Mouse (Mus musculus) hindbrain, postnatal 0 days (tissue): ENCODE measurements around the gene Ranbp17. TPM values are rescaled to one million over a fixed set of nuclear protein-coding genes. Genes with fewer than 3 reads are reported as not detected.

Experiments used
- ATAC-seq: fragments of 200-750 bp; cut with Nextera tagmentation; 2 replicates; pipeline ENCODE4 v1.8.0; 2017; ENCODE audit warnings: mild to moderate bottlenecking, moderate TSS enrichment, moderate library complexity
- DNase-seq: peaks from one replicate; pipeline ENCODE4 v3.0.0-alpha.2; 2015; ENCODE audit warnings: low spot score
- H3K27ac ChIP-seq: fragments of 300-500 bp; sonication (generic); 2 replicates; pipeline ENCODE4 v1.5.1; 2014; ENCODE audit warnings: mild to moderate bottlenecking
- H3K27me3 ChIP-seq: fragments of 300-500 bp; sonication (generic); 2 replicates; pipeline ENCODE4 v1.6.1; 2014; ENCODE audit warnings: low read length, mixed read lengths; ENCODE audit not compliant: insufficient read depth
- H3K36me3 ChIP-seq: fragments of 300-500 bp; sonication (generic); 2 replicates; pipeline ENCODE4 v1.6.1; 2014; ENCODE audit warnings: low read length, mixed read lengths; ENCODE audit not compliant: insufficient read depth
- H3K4me1 ChIP-seq: fragments of 300-500 bp; sonication (generic); 2 replicates; pipeline ENCODE4 v1.6.1; 2014; ENCODE audit warnings: antibody characterized with exemption, low read length, mixed read lengths; ENCODE audit not compliant: insufficient read depth
- H3K4me2 ChIP-seq: fragments of 300-500 bp; sonication (generic); 2 replicates; pipeline ENCODE4 v1.6.1; 2014; ENCODE audit warnings: low read depth, mild to moderate bottlenecking, low read length, moderate library complexity, mixed read lengths
- H3K4me3 ChIP-seq: fragments of 300-500 bp; sonication (generic); 2 replicates; pipeline ENCODE4 v1.5.1; 2014; ENCODE audit warnings: low read length
- H3K9ac ChIP-seq: fragments of 300-500 bp; sonication (generic); replicated peaks from 2 replicates; pipeline ENCODE4 v1.6.1; 2014; ENCODE audit warnings: mild to moderate bottlenecking, low read length, moderate library complexity, mixed read lengths
- H3K9me3 ChIP-seq: fragments of 300-500 bp; sonication (generic); 2 replicates; pipeline ENCODE4 v1.6.1; 2016; ENCODE audit warnings: low read length, mixed read lengths
- CTCF ChIP-seq: IDR thresholded peaks from 2 replicates; pipeline ENCODE4 v1.5.1; 2016; ENCODE audit warnings: antibody characterized with exemption, control low read depth, low read depth
- WGBS: fragments of 180-500 bp; shearing (Covaris S2); extraction: QIAGEN DNeasy Blood & Tissue Kit; methylation state at CpG from one replicate; pipeline ENCODE4 v1.1.7; 2014; 5-methylcytosine and 5-hydroxymethylcytosine counted together
- polyA plus RNA-seq: library from polyadenylated mRNA; unstranded; fragments of >200 nt; fragmentation: Nextera tagmentation; extraction: Ambion mirVana; gene quantifications from 2 replicates; pipeline ENCODE4 v1.2.1, GENCODE M21; 2015
- total RNA-seq: library from RNA; depleted of rRNA; stranded (reverse); fragments of >200 nt; gene quantifications from 2 replicates; pipeline ENCODE4 v1.2.3, GENCODE M21; 2014

The Ranbp17 gene
- total and polyA plus RNA-seq, 2 experiments from 2014 or later, result 6.5 to 10.0 TPM

- no peaks in the 10 kb centered on the region for H3K4me1 ChIP-seq
Observed at GRCm38 (mm10) chr11:33226516-33226915, 287.0 kb downstream of the Ranbp17 start.

GRCm38 (mm10) chr11:33221566-33222365 lies 291.8 kb downstream of the Ranbp17 start:
- no peak for ATAC-seq
- no peak overlapping the region for H3K9ac ChIP-seq
- TF ChIP-seq CTCF, result no peak
- H3K9me3 ChIP-seq, result no peaks in the 10 kb centered on the region
- H3K4me3 ChIP-seq, result no peak overlapping the region
- H3K27me3 ChIP-seq, result no peaks in the 10 kb centered on the region
- no peak overlapping the region for H3K27ac ChIP-seq
- 58% methylated on average over 11 of the region's 11 CpGs for WGBS
- H3K4me1 ChIP-seq, result no peaks in the 10 kb centered on the region
- no peak overlapping the region for H3K4me2 ChIP-seq
- no peak for DNase-seq
- no peaks in the 10 kb centered on the region for H3K36me3 ChIP-seq

More at GRCm38 (mm10) chr11:33226516-33226915, 287.0 kb downstream of the Ranbp17 start:
- DNase-seq (no peak), ATAC-seq (no peak)
- H3K27ac ChIP-seq, result no peak overlapping the region
- H3K4me3 ChIP-seq, result no peak overlapping the region
- 77% methylated on average over 8 of the region's 8 CpGs for WGBS
- no peak overlapping the region for H3K4me2 ChIP-seq
- no peaks in the 10 kb centered on the region for H3K27me3 ChIP-seq
- TF ChIP-seq CTCF, result no peak
- no peaks in the 10 kb centered on the region for H3K36me3 ChIP-seq
- H3K9ac ChIP-seq, result no peak overlapping the region
- H3K9me3 ChIP-seq, result no peaks in the 10 kb centered on the region

GRCm38 (mm10) chr11:33220763-33221162 lies 292.8 kb downstream of the Ranbp17 start:
- WGBS, result 41% methylated on average over 7 of the region's 7 CpGs

DNA sequence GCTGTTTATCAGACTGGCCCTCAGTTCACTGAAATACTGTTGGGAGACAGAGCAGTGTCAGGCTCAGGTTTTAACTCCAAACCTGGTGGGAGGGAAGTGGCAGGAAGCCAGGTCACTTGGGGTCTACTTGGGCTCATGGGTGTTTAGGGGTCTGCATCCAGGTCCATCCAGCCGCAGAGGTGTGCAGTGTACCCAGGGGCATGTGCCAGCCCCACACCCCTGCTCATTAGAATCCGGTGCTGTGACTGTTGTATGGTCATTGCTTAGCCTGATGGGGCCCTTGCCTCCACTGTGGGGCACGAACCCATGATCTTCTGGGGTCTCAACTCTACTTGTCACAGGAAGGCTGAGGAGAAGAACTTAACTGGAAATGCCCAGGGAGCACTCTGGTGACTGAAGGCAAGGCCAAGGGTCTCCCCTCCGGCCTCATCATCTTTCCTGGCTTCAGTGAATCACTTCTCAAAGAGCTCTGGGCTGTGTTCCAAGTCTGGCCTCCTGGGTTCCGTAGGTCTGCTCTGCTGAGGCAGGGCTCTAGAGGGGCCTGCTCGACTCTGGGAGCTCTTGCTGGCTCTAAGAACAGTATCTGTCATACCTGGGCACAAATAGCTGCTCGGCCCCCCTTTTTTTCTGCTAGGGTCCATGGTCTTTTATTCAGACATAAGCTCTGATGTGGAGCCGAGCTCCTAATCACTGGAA lies 296.0 kb downstream of the Ranbp17 start:
- no peak for ATAC-seq
- no peak for TF ChIP-seq CTCF
- Histone ChIP-seq H3K27me3 (no peaks in the 10 kb centered on the region), H3K9ac (no peak overlapping the region), H3K4me3 (no peak overlapping the region), H3K9me3 (no peaks in the 10 kb centered on the region), H3K4me1 (no peaks in the 10 kb centered on the region), H3K36me3 (no peaks in the 10 kb centered on the region), H3K27ac (no peak overlapping the region), H3K4me2 (no peak overlapping the region)
- WGBS, result 51% methylated on average over 8 of the region's 8 CpGs
- peak; percentile 74 for DNase-seq

More at GRCm38 (mm10) chr11:33220763-33221162, 292.8 kb downstream of the Ranbp17 start:
- no peak for TF ChIP-seq CTCF
- H3K27ac ChIP-seq, result no peak overlapping the region
- H3K4me2 ChIP-seq, result no peak overlapping the region
- no peaks in the 10 kb centered on the region for H3K27me3 ChIP-seq
- peak; percentile 42; the same call in 1 of the 2 replicates for ATAC-seq
- H3K9me3 ChIP-seq, result no peaks in the 10 kb centered on the region
- H3K36me3 ChIP-seq, result no peaks in the 10 kb centered on the region
- no peak overlapping the region for H3K4me3 ChIP-seq
- DNase-seq, result no peak
- no peaks in the 10 kb centered on the region for H3K4me1 ChIP-seq
- H3K9ac ChIP-seq, result no peak overlapping the region

DNA sequence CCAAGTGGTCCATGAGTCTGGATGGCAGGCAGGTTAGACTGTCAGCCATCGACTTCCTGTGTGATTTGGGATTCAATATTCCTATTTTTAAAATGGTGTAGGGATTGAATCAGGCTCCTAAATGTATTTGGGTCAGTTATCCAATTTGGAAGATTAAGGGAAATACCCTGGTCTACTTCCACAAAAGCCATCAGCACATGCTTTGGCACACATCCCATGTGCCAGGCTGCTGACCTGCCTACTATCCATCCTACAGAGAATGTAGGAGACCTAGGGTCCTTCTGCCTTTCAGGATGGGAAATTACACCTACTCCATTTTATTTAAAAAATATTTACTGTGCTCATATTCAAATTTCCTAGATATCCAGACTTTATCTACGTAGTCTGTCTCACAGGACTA lies 306.1 kb downstream of the Ranbp17 start:
- DNase-seq, result no peak
- H3K9ac ChIP-seq, result no peak overlapping the region

GRCm38 (mm10) chr11:33204966-33205365 lies 308.6 kb downstream of the Ranbp17 start:
- H3K9ac ChIP-seq, result peak overlapping the region; percentile 37
- H3K27ac ChIP-seq, result no peak overlapping the region
- H3K4me1 ChIP-seq, result no peaks in the 10 kb centered on the region
- no peaks in the 10 kb centered on the region for H3K36me3 ChIP-seq
- TF ChIP-seq CTCF, result no peak
- peak overlapping the region; percentile 41 for H3K4me2 ChIP-seq
- H3K4me3 ChIP-seq, result peak overlapping the region; percentile 40
- ATAC-seq (no peak), DNase-seq (no peak)
- no peaks in the 10 kb centered on the region for H3K9me3 ChIP-seq
- WGBS, result 20% methylated on average over 3 of the region's 3 CpGs
- peaks cover 53% of the 10 kb centered on the region for H3K27me3 ChIP-seq

More for the DNA sequence above, 306.1 kb downstream of the Ranbp17 start:
- Histone ChIP-seq H3K4me3 (no peak overlapping the region), H3K9me3 (no peaks in the 10 kb centered on the region), H3K27me3 (peaks cover 37% of the 10 kb centered on the region), H3K27ac (no peak overlapping the region), H3K4me1 (no peaks in the 10 kb centered on the region), H3K36me3 (no peaks in the 10 kb centered on the region), H3K4me2 (peak overlapping the region; percentile 41; the same call in 1 of the 2 replicates)
- ATAC-seq, result no peak
- WGBS, result 73% methylated on average over 2 of the region's 2 CpGs
- no peak for TF ChIP-seq CTCF
